Mouse (Mus musculus) liver, embryonic 14.5 days (tissue): ENCODE measurements around the gene A630089N07Rik.
"Not testable (repeated sequence)": the region's sequence is repeated elsewhere in the genome, so short reads cannot be mapped to it uniquely, and the experiment has no call there.

ENCODE experiments used
- CTCF ChIP-seq: IDR thresholded peaks from 2 replicates; pipeline ENCODE4 v1.5.1; 2016; ENCODE audit warnings: antibody characterized with exemption, low read depth, control low read depth
- EP300 ChIP-seq: IDR thresholded peaks from 2 replicates; pipeline ENCODE4 v1.6.1; 2016; ENCODE audit warnings: antibody characterized with exemption, low read depth

- TF ChIP-seq CTCF, EP300: not testable (repeated sequence)
Measured at GRCm38 (mm10) chr16:98026186-98026585, 56.1 kb downstream of the A630089N07Rik start.
